Mouse (Mus musculus): ENCODE measurements around the gene Atcay. TPM values are rescaled to one million over a fixed set of nuclear protein-coding genes. Genes with fewer than 3 reads are reported as not detected.

Gene Atcay
- total and polyA plus RNA-seq, 2 experiments = not detected

DNA sequence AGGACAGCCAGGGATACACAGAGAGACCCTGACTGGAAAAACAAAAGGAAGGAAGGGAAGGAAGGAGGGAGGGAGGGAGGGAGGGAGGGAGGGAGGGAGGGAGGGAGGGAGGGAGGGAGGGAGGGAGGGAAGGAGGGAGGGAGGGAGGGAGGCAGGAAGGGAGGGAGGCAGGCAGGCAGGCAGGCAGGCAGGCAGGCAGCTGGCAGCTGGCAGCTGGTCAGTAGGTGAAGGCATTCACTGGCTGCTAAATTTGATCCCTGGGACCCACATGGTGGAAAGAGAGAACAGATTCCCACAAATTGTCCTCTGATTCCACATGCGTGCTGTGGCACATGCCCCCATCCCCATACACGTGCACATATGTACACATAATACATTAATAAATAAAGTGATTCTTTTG is 8.0 kb upstream of the Atcay start:
- H3K27me3 ChIP-seq (ENCODE audit: control insufficient read depth, insufficient read depth, low read length) = 0 out of 2 replicates have a peak, but pooled peaks cover 9% of the 10 kb centered on the region
- H3K4me3 ChIP-seq (ENCODE audit: insufficient read depth, low read depth, low read length) = no peak overlapping the region
- H3K36me3 ChIP-seq (ENCODE audit: control insufficient read depth, insufficient read depth, low read length) = no peaks in the 10 kb centered on the region
- 98% methylated on average over 2 of the region's 2 CpGs for WGBS
- H3K27ac ChIP-seq (replicated peaks; ENCODE audit: insufficient read depth, low read depth, low read length) = no peak overlapping the region
- H3K79me2 ChIP-seq (ENCODE audit: control insufficient read depth, insufficient read depth, low read length) = no peaks in the 10 kb centered on the region
- H3K4me1 ChIP-seq (ENCODE audit: control insufficient read depth, insufficient read depth, low read length) = peaks cover 11% of the 10 kb centered on the region
- no peak for TF ChIP-seq POLR2A (IDR thresholded peaks at IDR 0.05; ENCODE audit: extremely low read depth, insufficient read depth, low read length)
- no peak overlapping the region for H3K9ac ChIP-seq (ENCODE audit: low read depth, low read length)
- no peak for DNase-seq (ENCODE audit: extremely low read depth, low read depth, low spot score)

DNA sequence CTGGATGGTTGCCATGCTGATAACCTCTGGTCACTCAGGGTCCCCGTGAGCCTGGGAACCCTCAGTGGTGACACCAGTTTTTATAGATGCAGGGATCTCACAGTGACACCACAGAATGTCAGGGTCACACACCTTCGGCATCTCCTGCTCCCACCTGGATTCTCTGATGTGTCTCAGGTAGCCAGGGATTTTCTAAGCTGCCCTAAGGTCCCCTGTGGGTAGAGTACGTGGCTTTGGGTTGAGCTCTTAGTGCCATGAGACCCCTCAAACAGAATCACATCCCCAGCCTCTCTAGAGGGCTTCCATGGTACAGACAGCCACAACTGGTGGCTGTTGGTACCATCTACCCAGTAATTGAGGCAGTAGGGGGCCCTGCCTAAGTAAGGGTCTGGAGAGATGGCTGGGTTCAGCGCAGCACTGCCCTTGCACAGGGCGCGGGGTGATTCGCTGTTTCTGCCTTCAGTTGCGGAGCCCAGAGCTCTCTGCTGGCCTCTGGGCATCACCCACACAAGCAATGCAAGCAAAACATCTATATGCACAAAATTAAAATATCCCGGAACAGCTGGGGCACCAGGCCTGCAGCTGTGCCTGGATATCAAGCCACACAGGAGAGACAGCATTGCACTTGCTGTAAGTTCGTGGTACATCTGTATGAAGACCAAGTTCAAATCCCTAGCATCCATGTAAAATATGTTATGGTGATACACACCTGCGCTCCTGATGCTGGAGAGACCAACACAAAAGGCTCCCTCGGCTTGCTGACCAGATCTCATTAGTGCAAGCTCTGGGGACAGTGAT is 6.0 kb upstream of the Atcay start:
- WGBS = 86% methylated on average over 12 of the region's 12 CpGs
- Histone ChIP-seq H3K27ac (replicated peaks; ENCODE audit: insufficient read depth, low read depth, low read length) (no peak overlapping the region), H3K27me3 (ENCODE audit: control insufficient read depth, insufficient read depth, low read length) (0 out of 2 replicates have a peak, but pooled peaks cover 9% of the 10 kb centered on the region), H3K36me3 (ENCODE audit: control insufficient read depth, insufficient read depth, low read length) (no peaks in the 10 kb centered on the region), H3K9ac (ENCODE audit: low read depth, low read length) (no peak overlapping the region), H3K4me3 (ENCODE audit: insufficient read depth, low read depth, low read length) (no peak overlapping the region), H3K79me2 (ENCODE audit: control insufficient read depth, insufficient read depth, low read length) (no peaks in the 10 kb centered on the region), H3K4me1 (ENCODE audit: control insufficient read depth, insufficient read depth, low read length) (peaks cover 13% of the 10 kb centered on the region)
- no peak for DNase-seq (ENCODE audit: extremely low read depth, low read depth, low spot score)
- no peak for TF ChIP-seq CTCF (IDR thresholded peaks at IDR 0.05; ENCODE audit: low read depth, low read length)
- TF ChIP-seq POLR2A (IDR thresholded peaks at IDR 0.05; ENCODE audit: extremely low read depth, insufficient read depth, low read length) = no peak

DNA sequence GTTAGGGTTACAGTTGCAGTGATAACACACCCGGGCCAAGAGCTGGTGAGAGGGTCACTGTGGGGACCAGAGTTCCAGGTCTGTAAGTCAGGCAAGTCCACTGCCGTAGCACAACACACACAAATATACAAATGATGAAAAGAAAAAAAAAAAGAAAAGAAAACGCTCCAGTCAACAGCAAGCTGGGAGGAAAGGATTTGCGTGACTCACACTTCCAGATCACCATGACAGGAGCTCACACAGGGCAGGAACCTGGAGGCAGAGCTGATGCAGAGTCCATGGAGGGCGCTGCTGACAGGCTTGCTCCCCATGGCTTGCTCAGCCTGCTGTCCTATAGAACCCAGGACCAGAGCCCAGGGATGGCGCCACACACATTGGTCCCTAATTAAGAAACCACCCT is 3.6 kb upstream of the Atcay start:
- H3K4me1 ChIP-seq (ENCODE audit: control insufficient read depth, insufficient read depth, low read length) = peaks cover 13% of the 10 kb centered on the region
- no peaks in the 10 kb centered on the region for H3K79me2 ChIP-seq (ENCODE audit: control insufficient read depth, insufficient read depth, low read length)
- H3K36me3 ChIP-seq (ENCODE audit: control insufficient read depth, insufficient read depth, low read length) = no peaks in the 10 kb centered on the region
- WGBS = 52% methylated on average over 6 of the region's 6 CpGs
- H3K4me3 ChIP-seq (ENCODE audit: insufficient read depth, low read depth, low read length) = no peak overlapping the region
- peaks cover 4% of the 10 kb centered on the region; the same call in 1 of the 2 replicates for H3K27me3 ChIP-seq (ENCODE audit: control insufficient read depth, insufficient read depth, low read length)
- no peak for DNase-seq (ENCODE audit: extremely low read depth, low read depth, low spot score)
- peak overlapping the region; percentile 84 for H3K27ac ChIP-seq (replicated peaks; ENCODE audit: insufficient read depth, low read depth, low read length)
- H3K9ac ChIP-seq (ENCODE audit: low read depth, low read length) = 0 out of 2 replicates have a peak overlapping the region, but pooled peaks have one; percentile 9
- TF ChIP-seq POLR2A (IDR thresholded peaks at IDR 0.05; ENCODE audit: extremely low read depth, insufficient read depth, low read length) = no peak

DNA sequence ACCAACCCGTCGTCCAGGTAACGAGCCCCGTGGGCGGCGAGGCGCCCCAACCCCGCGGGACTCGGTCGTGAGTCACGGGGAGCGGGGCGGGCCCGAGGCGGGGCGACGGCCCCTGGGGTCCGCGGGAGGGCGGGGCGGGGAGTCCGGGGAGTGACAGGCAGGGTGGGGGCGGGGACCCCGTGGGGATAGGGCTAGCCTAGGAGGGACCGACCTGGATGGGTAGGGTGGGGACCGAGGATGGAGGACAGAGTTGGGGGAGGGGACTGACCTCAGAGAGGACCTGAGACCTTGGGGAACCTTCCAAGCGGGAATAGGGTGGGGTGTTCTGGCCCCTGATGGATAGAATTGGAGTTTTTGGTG is 2.6 kb upstream of the Atcay start:
- TF ChIP-seq POLR2A (IDR thresholded peaks at IDR 0.05; ENCODE audit: extremely low read depth, insufficient read depth, low read length) (no peak), CTCF (IDR thresholded peaks at IDR 0.05; ENCODE audit: low read depth, low read length) (no peak)
- Histone ChIP-seq H3K79me2 (ENCODE audit: control insufficient read depth, insufficient read depth, low read length) (no peaks in the 10 kb centered on the region), H3K4me1 (ENCODE audit: control insufficient read depth, insufficient read depth, low read length) (peaks cover 13% of the 10 kb centered on the region), H3K36me3 (ENCODE audit: control insufficient read depth, insufficient read depth, low read length) (no peaks in the 10 kb centered on the region), H3K4me3 (ENCODE audit: insufficient read depth, low read depth, low read length) (peak overlapping the region; percentile 72), H3K27ac (replicated peaks; ENCODE audit: insufficient read depth, low read depth, low read length) (peak overlapping the region; percentile 84), H3K9ac (ENCODE audit: low read depth, low read length) (peak overlapping the region; percentile 85), H3K27me3 (ENCODE audit: control insufficient read depth, insufficient read depth, low read length) (peaks cover 4% of the 10 kb centered on the region; the same call in 1 of the 2 replicates)
- 5% methylated on average over 12 of the region's 28 CpGs for WGBS
- no peak for DNase-seq (ENCODE audit: extremely low read depth, low read depth, low spot score)

DNA sequence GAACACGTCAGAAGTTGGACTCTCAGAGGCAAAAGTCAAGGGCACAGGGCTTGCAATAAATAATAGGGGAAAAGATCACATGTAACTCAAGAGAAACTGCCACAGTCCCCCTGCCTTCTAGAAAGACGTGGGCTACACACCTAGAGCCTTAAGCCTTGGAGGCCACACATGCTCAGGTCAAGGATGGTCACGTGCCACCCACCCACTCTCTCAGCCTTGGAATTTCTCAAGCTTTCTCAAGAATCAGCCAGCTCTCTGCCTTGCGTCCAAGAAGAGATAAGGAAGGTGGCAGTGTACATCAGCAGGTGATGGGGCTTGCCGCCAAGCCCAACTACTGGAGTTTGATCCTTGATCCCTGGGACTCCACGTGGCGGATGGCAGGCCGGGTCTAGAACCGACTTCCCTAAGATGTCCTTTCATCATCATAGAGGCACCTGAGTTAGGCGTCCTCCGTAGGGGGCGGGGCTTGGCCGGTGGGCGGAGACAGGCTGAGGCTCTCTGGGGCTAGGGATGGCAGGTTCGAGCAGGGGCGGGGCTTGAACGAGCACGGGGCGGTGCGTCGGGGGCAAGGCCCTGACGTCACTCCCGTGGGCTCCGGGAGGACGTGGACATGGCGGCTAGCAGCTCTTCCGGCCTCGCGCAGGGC is 2.1 kb upstream of the Atcay start, which contains the start of gene Zfr2:
TSS of gene Zfr2 (plus strand) at position 576 of the 646 bp plus-strand sequence.
- Histone ChIP-seq H3K27ac (replicated peaks; ENCODE audit: insufficient read depth, low read depth, low read length) (peak within 1 kb of the TSS; percentile 84), H3K79me2 (ENCODE audit: control insufficient read depth, insufficient read depth, low read length) (no peaks in the 10 kb centered on the region), H3K4me1 (ENCODE audit: control insufficient read depth, insufficient read depth, low read length) (peaks cover 13% of the 10 kb centered on the region), H3K27me3 (ENCODE audit: control insufficient read depth, insufficient read depth, low read length) (peaks cover 4% of the 10 kb centered on the region; the same call in 1 of the 2 replicates), H3K4me3 (ENCODE audit: insufficient read depth, low read depth, low read length) (peak within 1 kb of the TSS; percentile 72), H3K9ac (ENCODE audit: low read depth, low read length) (peak within 1 kb of the TSS; percentile 85), H3K36me3 (ENCODE audit: control insufficient read depth, insufficient read depth, low read length) (no peaks in the 10 kb centered on the region)
- DNase-seq (ENCODE audit: extremely low read depth, low read depth, low spot score) = peak; percentile 84
- no peak for TF ChIP-seq CTCF (IDR thresholded peaks at IDR 0.05; ENCODE audit: low read depth, low read length)
- peak; percentile 74 for TF ChIP-seq POLR2A (IDR thresholded peaks at IDR 0.05; ENCODE audit: extremely low read depth, insufficient read depth, low read length)
- WGBS = 5% methylated on average over 29 of the region's 29 CpGs

Data from liver, adult 2 months (tissue).